Mouse (Mus musculus) mesoderm, embryonic 11.5 days (tissue): ENCODE results near the gene Tle4.

Experiments
- DNase-seq: peaks from one replicate; pipeline ENCODE4 v3.0.0-alpha.2; 2012; ENCODE audit warnings: low read depth, low spot score

Tle4 gene

GRCm38 (mm10) chr19:14532861-14533260 is 65.0 kb downstream of the Tle4 start:
- no peak for DNase-seq

GRCm38 (mm10) chr19:14520098-14520802 is 77.6 kb downstream of the Tle4 start:
- no peak for DNase-seq

GRCm38 (mm10) chr19:14519186-14519585 is 78.7 kb downstream of the Tle4 start:
- DNase-seq = no peak

- no peak for DNase-seq
Measured at GRCm38 (mm10) chr19:14518438-14519044, 79.3 kb downstream of the Tle4 start.

- no peak for DNase-seq
Measured at GRCm38 (mm10) chr19:14516420-14516819, 81.4 kb downstream of the Tle4 start.

- DNase-seq = no peak
Measured at GRCm38 (mm10) chr19:14508819-14509218, 89.0 kb downstream of the Tle4 start.

GRCm38 (mm10) chr19:14507911-14508310 is 89.9 kb downstream of the Tle4 start:
- no peak for DNase-seq

GRCm38 (mm10) chr19:14506875-14507670 is 90.8 kb downstream of the Tle4 start:
- DNase-seq = no peak

GRCm38 (mm10) chr19:14505885-14506548 is 91.8 kb downstream of the Tle4 start:
- no peak for DNase-seq

- no peak for DNase-seq
Measured at GRCm38 (mm10) chr19:14505401-14505800, 92.5 kb downstream of the Tle4 start.

- no peak for DNase-seq
Measured at GRCm38 (mm10) chr19:14503862-14504261, 94.0 kb downstream of the Tle4 start.

- no peak for DNase-seq
Measured at GRCm38 (mm10) chr19:14502234-14502633, 95.6 kb downstream of the Tle4 start.

GRCm38 (mm10) chr19:14499835-14500425 is 97.9 kb downstream of the Tle4 start:
- DNase-seq = no peak

- no peak for DNase-seq
Measured at GRCm38 (mm10) chr19:14493047-14493446, 104.8 kb downstream of the Tle4 start.

GRCm38 (mm10) chr19:14487180-14487579 is 110.7 kb downstream of the Tle4 start:
- no peak for DNase-seq

GRCm38 (mm10) chr19:14485176-14485575 is 112.7 kb downstream of the Tle4 start:
- no peak for DNase-seq

- DNase-seq = no peak
Measured at GRCm38 (mm10) chr19:14482562-14483138, 115.2 kb downstream of the Tle4 start.

- no peak for DNase-seq
Measured at GRCm38 (mm10) chr19:14481796-14482561, 115.9 kb downstream of the Tle4 start.

GRCm38 (mm10) chr19:14479711-14480110 is 118.1 kb downstream of the Tle4 start:
- peak; percentile 33 for DNase-seq

- DNase-seq = no peak
Measured at GRCm38 (mm10) chr19:14469325-14469724, 128.5 kb downstream of the Tle4 start.
